Mouse (Mus musculus) embryonic fibroblast, embryonic 13.5 days (primary cell): ENCODE data around the gene Ptbp1.

Source experiments
- CTCF ChIP-seq: IDR thresholded peaks from 2 replicates; pipeline ENCODE4 v1.5.1; 2011; ENCODE audit warnings: mild to moderate bottlenecking, control low read depth, low read length, moderate library complexity, borderline replicate concordance; ENCODE audit not compliant: insufficient read depth
- POLR2A ChIP-seq: IDR thresholded peaks from 2 replicates; pipeline ENCODE4 v1.6.1; 2011; ENCODE audit warnings: low read depth, mild to moderate bottlenecking, control low read depth, low read length, moderate library complexity

GRCm38 (mm10) chr10:79896306-79896705, 42.1 kb downstream of the Ptbp1 start:
- no peak for TF ChIP-seq CTCF
- no peak for TF ChIP-seq POLR2A
